Mouse (Mus musculus) cerebellum, adult 2 months (tissue): ENCODE measurements at regions not wholly inside any gene's neighbourhood (a gene's known extent, or its start where the extent isn't known, plus 50 kb on each side); places are given as distances from the start of the nearest gene placed in this dataset.

Experiments used
- DNase-seq, 2 experiments: peaks; one replicate each; pipeline ENCODE4 v3.0.0; 2021
- H3K27ac ChIP-seq: fragments of 200-500 bp; 2 replicates; pipeline ENCODE4 v1.5.1; 2012; ENCODE audit warnings: low read length, control low read depth, inconsistent platforms; ENCODE audit not compliant: insufficient read depth
- H3K27me3 ChIP-seq: fragments of 200-500 bp; 2 replicates; pipeline ENCODE4 v1.6.1; 2012; ENCODE audit warnings: inconsistent platforms, mild to moderate bottlenecking, low read length, moderate library complexity; ENCODE audit not compliant: control insufficient read depth, insufficient read depth
- H3K4me1 ChIP-seq: fragments of 200-500 bp; 2 replicates; pipeline ENCODE4 v1.6.1; 2011; ENCODE audit warnings: low read length; ENCODE audit not compliant: control insufficient read depth, insufficient read depth
- H3K4me3 ChIP-seq: fragments of 200-500 bp; replicated peaks from 2 replicates; pipeline ENCODE3; 2011; ENCODE audit warnings: mild to moderate bottlenecking, low read depth, low read length, control low read depth; ENCODE audit not compliant: insufficient read depth
- CTCF ChIP-seq: fragments of 200-500 bp; IDR thresholded peaks from 2 replicates; pipeline ENCODE4 v1.5.1; 2011; ENCODE audit warnings: low read depth, mild to moderate bottlenecking, control low read depth, low read length, moderate library complexity, borderline replicate concordance; ENCODE audit not compliant: insufficient read depth
- POLR2A ChIP-seq: fragments of 200-500 bp; IDR thresholded peaks from 2 replicates; pipeline ENCODE4 v1.6.1; 2011; ENCODE audit warnings: low read length, control low read depth, borderline replicate concordance; ENCODE audit not compliant: insufficient read depth
- WGBS: fragments of 180-500 bp; shearing (Covaris S2); methylation state at CpG from one replicate; pipeline ENCODE4 v1.1.7; 2018; 5-methylcytosine and 5-hydroxymethylcytosine counted together

- H3K27me3 ChIP-seq = no peaks in the 10 kb centered on the region
- DNase-seq = no peak
- H3K27ac ChIP-seq = no peak overlapping the region
- no peaks in the 10 kb centered on the region for H3K4me1 ChIP-seq
- H3K4me3 ChIP-seq = no peak overlapping the region
- 73% methylated on average over 13 of the region's 13 CpGs for WGBS
- TF ChIP-seq CTCF (no peak), POLR2A (no peak)
Observed at GRCm38 (mm10) chr1:61111731-61112309, 134.1 kb downstream of the Icos start.

- WGBS = 17% methylated on average over 10 of the region's 10 CpGs
- Histone ChIP-seq H3K27ac (no peak overlapping the region), H3K27me3 (no peaks in the 10 kb centered on the region), H3K4me3 (no peak overlapping the region), H3K4me1 (no peaks in the 10 kb centered on the region)
- TF ChIP-seq CTCF (no peak), POLR2A (no peak)
- DNase-seq = no peak
Observed at GRCm38 (mm10) chr1:61117535-61117934, 139.8 kb downstream of the Icos start.

GRCm38 (mm10) chr1:61118071-61118470 lies 140.3 kb downstream of the Icos start:
- no peak for TF ChIP-seq POLR2A
- no peak for TF ChIP-seq CTCF
- H3K4me1 ChIP-seq = no peaks in the 10 kb centered on the region
- H3K27ac ChIP-seq = no peak overlapping the region
- 63% methylated on average over 4 of the region's 4 CpGs for WGBS
- DNase-seq = no peak
- no peaks in the 10 kb centered on the region for H3K27me3 ChIP-seq
- H3K4me3 ChIP-seq = no peak overlapping the region

GRCm38 (mm10) chr1:61121480-61121879 lies 143.8 kb downstream of the Icos start:
- DNase-seq = no peak
- 70% methylated on average over 4 of the region's 4 CpGs for WGBS
- TF ChIP-seq CTCF (no peak), POLR2A (no peak)
- no peaks in the 10 kb centered on the region for H3K27me3 ChIP-seq
- H3K4me3 ChIP-seq = no peak overlapping the region
- no peaks in the 10 kb centered on the region for H3K4me1 ChIP-seq
- no peak overlapping the region for H3K27ac ChIP-seq

- Histone ChIP-seq H3K27me3 (no peaks in the 10 kb centered on the region), H3K4me3 (no peak overlapping the region), H3K27ac (no peak overlapping the region), H3K4me1 (no peaks in the 10 kb centered on the region)
- WGBS = 94% methylated on average over 2 of the region's 2 CpGs
- no peak for DNase-seq
- TF ChIP-seq POLR2A (no peak), CTCF (no peak)
Observed at GRCm38 (mm10) chr1:61125127-61125526, 147.4 kb downstream of the Icos start.

GRCm38 (mm10) chr1:61135597-61136545 lies 158.1 kb downstream of the Icos start:
- no peak for DNase-seq
- WGBS = 85% methylated on average over 9 of the region's 9 CpGs
- Histone ChIP-seq H3K4me3 (no peak overlapping the region), H3K27me3 (no peaks in the 10 kb centered on the region; the same call in 1 of the 2 replicates), H3K4me1 (no peaks in the 10 kb centered on the region), H3K27ac (no peak overlapping the region)
- no peak for TF ChIP-seq POLR2A
- TF ChIP-seq CTCF = no peak

- H3K27me3 ChIP-seq = no peaks in the 10 kb centered on the region; the same call in 1 of the 2 replicates
- no peak for TF ChIP-seq POLR2A
- TF ChIP-seq CTCF = no peak
- no peak for DNase-seq
- WGBS = 85% methylated on average over 5 of the region's 5 CpGs
- H3K27ac ChIP-seq = no peak overlapping the region
- no peak overlapping the region for H3K4me3 ChIP-seq
- H3K4me1 ChIP-seq = no peaks in the 10 kb centered on the region
Observed at GRCm38 (mm10) chr1:61137210-61137885, 159.6 kb downstream of the Icos start.
